8 mouse cellular contexts compared by ENCODE assay signal in the genomic region with DNA sequence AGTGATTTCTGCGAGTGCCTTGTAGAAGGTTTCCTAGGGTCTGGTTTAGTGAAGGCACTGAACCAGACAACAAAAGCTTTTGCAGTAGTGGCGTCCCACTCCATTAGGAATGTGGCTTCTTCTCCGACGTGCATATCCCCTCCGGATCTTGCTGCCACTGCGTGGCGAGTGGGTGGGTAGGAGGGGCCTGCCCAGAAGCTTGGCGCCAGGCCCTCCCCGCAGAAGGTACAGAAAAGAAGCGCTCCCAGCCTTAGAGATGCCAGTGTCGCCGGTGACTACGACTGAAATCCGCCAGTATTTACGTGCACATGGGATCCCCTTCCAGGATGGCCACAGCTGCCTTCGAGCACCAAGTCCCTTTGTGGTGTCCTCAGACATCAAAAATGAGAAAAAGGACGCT. TPM values are rescaled to one million over a fixed set of nuclear protein-coding genes. Genes with fewer than 3 reads are reported as not detected.
DNase-seq lines count a peak whose midpoint lies in the region; ATAC-seq and TF ChIP-seq lines count a peak whose summit lies in the region.

No protein-coding gene starts in this region.

- peaks cover 6% of the 10 kb centered on the region; the same call in 1 of the 2 replicates for H3K4me1 ChIP-seq in embryonic facial prominence, embryonic 11.5 days (ENCODE audit: control insufficient read depth, insufficient read depth, low read length)
- peaks cover 45% of the 10 kb centered on the region for H3K4me1 ChIP-seq in neural tube, embryonic 13.5 days (replicated peaks)

- H3K4me3 ChIP-seq in left cerebral cortex, adult 2 months, result peak overlapping the region; percentile 98
- H3K4me3 ChIP-seq in embryonic facial prominence, embryonic 11.5 days (ENCODE audit: low read depth, low read length), result peak overlapping the region; percentile 92
- H3K4me3 ChIP-seq in neural tube, embryonic 13.5 days, result peak overlapping the region; percentile 81

- H3K9ac ChIP-seq in embryonic facial prominence, embryonic 11.5 days (replicated peaks; ENCODE audit: low read length), result peak overlapping the region; percentile 59
- peak overlapping the region; percentile 83 for H3K9ac ChIP-seq in neural tube, embryonic 13.5 days

- no peaks in the 10 kb centered on the region for H3K27me3 ChIP-seq in embryonic facial prominence, embryonic 11.5 days (ENCODE audit: control insufficient read depth, insufficient read depth, low read length)
- H3K27me3 ChIP-seq in neural tube, embryonic 13.5 days, result no peaks in the 10 kb centered on the region

- no peaks in the 10 kb centered on the region for H3K9me3 ChIP-seq in embryonic facial prominence, embryonic 11.5 days (replicated peaks; ENCODE audit: control insufficient read depth, low read length)
- H3K9me3 ChIP-seq in neural tube, embryonic 13.5 days, result no peaks in the 10 kb centered on the region

- peak overlapping the region; percentile 85 for H3K27ac ChIP-seq in left cerebral cortex, adult 2 months
- H3K27ac ChIP-seq in embryonic facial prominence, embryonic 11.5 days (replicated peaks; ENCODE audit: low read depth, low read length), result no peak overlapping the region
- peak overlapping the region; percentile 79 for H3K27ac ChIP-seq in neural tube, embryonic 13.5 days (replicated peaks)

- intact Hi-C loops in left cerebral cortex, adult 2 months (cut with DNase I), result no loop called here
- intact Hi-C loops in left cerebral cortex, postnatal 36 days (cut with DNase I), result no loop called here

- peaks cover 6% of the 10 kb centered on the region for H3K36me3 ChIP-seq in embryonic facial prominence, embryonic 11.5 days (replicated peaks; ENCODE audit: control insufficient read depth, insufficient read depth, low read depth, low read length)
- peaks cover 58% of the 10 kb centered on the region for H3K36me3 ChIP-seq in neural tube, embryonic 13.5 days

- TF ChIP-seq CTCF in left cerebral cortex, adult 2 months (IDR thresholded peaks at IDR 0.05), result no peak

- H3K4me2 ChIP-seq in embryonic facial prominence, embryonic 11.5 days (ENCODE audit: low read depth, low read length), result peak overlapping the region; percentile 89
- peak overlapping the region; percentile 77 for H3K4me2 ChIP-seq in neural tube, embryonic 13.5 days

- no peak for ATAC-seq in embryonic facial prominence, embryonic 11.5 days (replicated peaks; ENCODE audit: insufficient number of reproducible peaks, low FRiP score, low TSS enrichment, low read depth)
- ATAC-seq in neural tube, embryonic 13.5 days (ENCODE audit: low read depth), result no peak; the same call in 1 of the 2 replicates

- WGBS in embryonic facial prominence, embryonic 11.5 days, result 42% methylated on average over 17 of the region's 17 CpGs
- WGBS in neural tube, embryonic 13.5 days, result 48% methylated on average over 17 of the region's 17 CpGs

- DNase-seq in left cerebral cortex, adult 2 months (ENCODE audit: extremely low spot score in 1 of 2, low spot score in 2 of 2), result no peak
- no peak for DNase-seq in left cerebral cortex, postnatal 36 days (ENCODE audit: low spot score in 2 of 2)
- DNase-seq in embryonic facial prominence, embryonic 11.5 days (ENCODE audit: low spot score), result no peak
- DNase-seq in induced T-regulatory cell, adult 2 months (ENCODE audit: low read depth), result peak; percentile 55
- no peak for DNase-seq in right cerebral cortex, postnatal 25 days
- no peak for DNase-seq in retina, embryonic 14.5 days (ENCODE audit: low spot score)
- DNase-seq in frontal cortex, postnatal 25 days (ENCODE audit: low spot score in 2 of 2), result no peak

RNA-seq across cellular contexts. Expression of a gene that starts 0.8 kb away (rescaled TPM):
- total RNA-seq in left cerebral cortex, adult 2 months (2021), result 10 to 100 TPM; 40.9 to 41.8 TPM
- total RNA-seq in left cerebral cortex, postnatal 36 days (2021), result 10 to 100 TPM; 36.1 to 47.5 TPM
- polyA plus RNA-seq in embryonic facial prominence, embryonic 11.5 days (2014; fragmentation: Nextera tagmentation; extraction: Ambion mirVana), result 62.9 and 66.8 TPM in 2 replicates
- 84.9 and 94.8 TPM in 2 replicates for polyA plus RNA-seq in neural tube, embryonic 13.5 days (2015; fragmentation: Nextera tagmentation; extraction: Ambion mirVana)

RNA-seq across cellular contexts. Expression of a gene that starts 1.6 kb away (rescaled TPM):
- 10 to 100 TPM; 12.9 to 14.8 TPM for total RNA-seq in left cerebral cortex, adult 2 months (2021)
- 10 to 100 TPM; 12.3 to 14.0 TPM for total RNA-seq in left cerebral cortex, postnatal 36 days (2021)
- polyA plus RNA-seq in embryonic facial prominence, embryonic 11.5 days (2014; fragmentation: Nextera tagmentation; extraction: Ambion mirVana), result 18.0 and 19.7 TPM in 2 replicates
- polyA plus RNA-seq in neural tube, embryonic 13.5 days (2015; fragmentation: Nextera tagmentation; extraction: Ambion mirVana), result 15.6 and 17.0 TPM in 2 replicates

RNA-seq across cellular contexts. Expression of a gene that starts 7.2 kb away (rescaled TPM):
- total RNA-seq in left cerebral cortex, adult 2 months (2021), result 10 to 100 TPM; 36.5 to 39.1 TPM
- total RNA-seq in left cerebral cortex, postnatal 36 days (2021), result 10 to 100 TPM; 36.2 to 36.3 TPM
- 53.2 and 57.8 TPM in 2 replicates for polyA plus RNA-seq in embryonic facial prominence, embryonic 11.5 days (2014; fragmentation: Nextera tagmentation; extraction: Ambion mirVana)
- polyA plus RNA-seq in neural tube, embryonic 13.5 days (2015; fragmentation: Nextera tagmentation; extraction: Ambion mirVana), result 29.1 and 30.8 TPM in 2 replicates

RNA-seq across cellular contexts. Expression of a gene that starts 18.1 kb away (rescaled TPM):
- 10 to 100 TPM; 19.4 to 24.4 TPM for total RNA-seq in left cerebral cortex, adult 2 months (2021)
- total RNA-seq in left cerebral cortex, postnatal 36 days (2021), result 10 to 100 TPM; 17.7 to 25.8 TPM
- polyA plus RNA-seq in embryonic facial prominence, embryonic 11.5 days (2014; fragmentation: Nextera tagmentation; extraction: Ambion mirVana), result 4.5 TPM in 2 replicates
- polyA plus RNA-seq in neural tube, embryonic 13.5 days (2015; fragmentation: Nextera tagmentation; extraction: Ambion mirVana), result 16.7 and 17.4 TPM in 2 replicates

RNA-seq across cellular contexts. Expression of a gene that starts 38.5 kb away (rescaled TPM):
- total RNA-seq in left cerebral cortex, adult 2 months (2021), result 1 to 10 TPM; 5.2 to 6.1 TPM
- total RNA-seq in left cerebral cortex, postnatal 36 days (2021), result 1 to 10 TPM; 3.3 to 5.8 TPM
- polyA plus RNA-seq in embryonic facial prominence, embryonic 11.5 days (2014; fragmentation: Nextera tagmentation; extraction: Ambion mirVana), result 0.21 and 0.41 TPM in 2 replicates
- polyA plus RNA-seq in neural tube, embryonic 13.5 days (2015; fragmentation: Nextera tagmentation; extraction: Ambion mirVana), result 1.0 and 1.4 TPM in 2 replicates
